Mouse (Mus musculus) left cerebral cortex, adult 11 months (tissue): Measurements from ENCODE around the gene Pdlim7.

Experiments
- DNase-seq: peaks from one replicate; pipeline ENCODE4 v3.0.0; 2022; ENCODE audit warnings: low spot score

Gene Pdlim7

DNA sequence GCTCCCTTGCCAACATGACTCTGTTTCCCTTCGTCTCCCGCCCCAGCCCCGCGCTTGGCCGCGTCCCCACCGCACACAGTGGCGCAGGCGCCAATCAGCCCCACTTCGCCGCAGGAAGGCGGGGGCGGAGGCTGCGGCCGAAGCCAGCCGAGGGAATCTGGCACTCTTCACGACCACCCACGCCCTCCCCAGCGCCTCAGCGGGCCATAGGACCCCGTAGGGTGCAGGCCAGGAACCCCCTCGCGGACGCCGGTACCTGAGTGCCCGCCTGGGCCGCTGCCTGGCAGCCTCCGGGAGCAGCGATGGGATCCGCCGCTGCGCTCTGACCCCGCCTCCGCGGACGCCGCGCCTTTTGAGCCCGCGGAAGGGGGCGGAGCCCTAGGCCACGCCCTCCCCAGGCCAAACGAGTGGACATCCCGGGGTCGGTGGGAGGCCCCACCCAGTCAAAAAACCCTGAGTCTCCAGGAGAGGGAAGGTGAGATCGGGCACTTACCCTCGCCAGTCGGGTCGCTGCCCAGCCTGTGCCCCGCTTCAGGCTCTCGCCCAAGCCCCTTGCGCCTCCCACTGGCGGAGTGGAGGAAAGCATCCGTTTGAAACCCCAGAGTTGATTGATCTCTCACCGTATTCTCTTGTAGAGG is at the start of gene Pdlim7:
Gene Pdlim7 (minus strand): TSS at position 566 of the 638 bp plus-strand sequence.
- peak; percentile 73 for DNase-seq

DNA sequence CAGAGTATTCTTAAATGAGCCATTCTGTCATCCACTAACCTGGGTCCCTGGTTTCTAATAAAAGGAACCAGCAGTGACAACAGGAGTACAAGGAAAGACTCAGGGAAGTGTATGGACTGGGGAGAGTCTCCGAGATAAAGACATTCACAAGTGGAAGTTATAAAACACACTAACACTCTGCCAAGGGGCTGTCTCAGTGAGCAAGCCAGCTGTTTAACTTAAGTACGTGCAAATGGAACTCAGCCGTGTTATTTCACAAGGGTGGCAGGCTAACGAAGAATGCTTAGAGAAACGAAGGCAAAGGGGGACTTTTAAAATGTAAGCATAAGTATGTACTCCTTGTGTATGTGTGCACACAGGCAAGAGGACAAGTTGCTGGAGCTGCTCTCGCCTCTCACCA is 44.0 kb upstream of the Pdlim7 start:
- no peak for DNase-seq

DNA sequence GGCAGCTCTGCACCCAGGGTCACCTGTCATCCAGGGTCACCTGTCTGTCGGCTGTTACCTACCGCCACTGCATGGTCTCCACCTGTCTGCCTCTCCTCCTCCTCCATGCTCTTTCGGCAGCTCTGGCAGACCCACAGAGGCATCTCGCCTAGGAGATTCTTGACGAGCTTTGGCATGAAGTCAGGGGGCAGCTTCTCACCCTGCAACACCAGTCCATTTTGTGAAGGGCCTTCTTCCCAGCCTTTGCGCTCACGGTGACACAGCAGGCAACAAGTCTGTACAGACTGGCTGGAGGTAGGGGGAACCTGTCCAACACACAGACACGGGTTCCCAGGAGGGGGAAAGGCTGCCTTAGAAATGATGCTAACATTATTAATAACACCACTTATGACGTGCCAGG is 42.4 kb upstream of the Pdlim7 start:
- no peak for DNase-seq

DNA sequence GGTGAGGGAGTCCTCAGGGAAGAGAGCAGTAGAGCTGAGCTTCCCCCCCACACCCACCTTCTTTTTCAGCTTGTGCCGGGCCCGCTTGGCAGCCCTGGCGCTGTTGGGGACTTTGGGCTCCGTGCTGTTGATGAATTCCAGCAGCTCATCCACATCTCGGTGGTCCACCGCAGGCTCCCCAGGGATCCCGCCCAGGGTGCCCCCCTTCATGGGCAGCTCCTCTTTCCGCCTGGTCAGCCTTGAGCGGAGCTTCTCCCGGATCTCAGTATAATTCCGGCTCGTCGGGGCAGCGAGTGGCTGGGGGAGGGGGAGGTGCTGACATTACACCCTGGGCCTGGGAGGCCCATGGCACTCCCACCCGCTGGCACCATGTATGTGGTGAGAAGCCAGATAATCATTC is 35.6 kb upstream of the Pdlim7 start:
- no peak for DNase-seq

DNA sequence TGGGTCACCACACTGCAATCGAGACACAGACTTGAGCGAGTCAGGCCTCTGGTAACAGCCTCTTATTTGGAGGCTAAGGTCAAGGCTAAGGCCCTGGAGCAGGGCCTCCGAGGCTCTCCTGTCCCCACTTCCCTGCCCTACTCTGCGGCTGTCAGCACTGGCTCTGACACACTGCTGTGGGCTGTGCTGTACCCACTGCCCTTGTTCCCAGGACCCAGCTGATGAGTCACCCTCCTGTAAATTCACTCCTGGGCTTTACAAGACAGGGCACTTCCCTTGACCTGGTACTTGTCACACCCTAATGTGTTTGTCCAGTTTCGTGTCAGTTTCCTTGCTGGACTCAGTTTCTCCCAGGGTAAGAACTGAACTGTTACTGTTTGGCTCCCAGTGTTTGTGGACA is 35.0 kb upstream of the Pdlim7 start:
- no peak for DNase-seq

DNA sequence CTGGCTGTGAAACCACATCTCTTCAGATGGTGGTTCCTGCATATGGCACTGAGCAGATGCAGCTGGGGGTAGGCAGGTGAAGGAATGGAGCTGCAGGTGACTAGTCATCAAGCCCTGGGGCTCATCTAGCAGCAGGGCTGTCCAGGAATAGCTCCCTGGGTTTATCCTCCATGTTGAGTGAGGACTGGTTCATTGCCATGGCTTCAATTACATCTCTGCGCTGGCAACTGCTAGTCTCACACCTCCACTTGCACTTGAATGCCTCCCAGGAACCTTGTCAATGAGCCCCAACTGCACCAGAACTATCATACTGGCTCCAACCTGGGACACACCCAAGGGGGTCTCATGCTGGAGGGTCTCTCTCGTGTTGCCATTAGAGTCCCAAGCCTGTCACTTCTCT is 34.4 kb upstream of the Pdlim7 start:
- no peak for DNase-seq

DNA sequence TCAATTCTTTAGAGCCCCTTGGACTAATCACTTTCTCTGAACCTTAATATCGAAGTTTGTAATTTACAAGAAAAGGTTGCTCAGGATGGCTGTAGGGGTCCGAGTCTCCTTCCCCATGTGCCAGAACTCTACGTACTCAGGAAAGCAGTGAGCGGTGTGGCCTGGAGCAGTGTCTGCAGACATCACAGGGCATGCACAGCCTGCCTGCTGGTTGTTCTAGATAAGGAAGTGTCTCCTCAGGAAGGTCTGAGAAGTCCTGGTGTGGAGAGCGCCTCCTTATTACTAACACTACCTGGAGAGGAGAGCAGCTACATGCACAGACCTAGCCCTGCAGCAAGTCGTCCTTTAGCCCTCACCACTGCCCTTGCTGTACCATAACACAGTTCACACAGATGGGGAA is 31.3 kb upstream of the Pdlim7 start:
- DNase-seq, result no peak

DNA sequence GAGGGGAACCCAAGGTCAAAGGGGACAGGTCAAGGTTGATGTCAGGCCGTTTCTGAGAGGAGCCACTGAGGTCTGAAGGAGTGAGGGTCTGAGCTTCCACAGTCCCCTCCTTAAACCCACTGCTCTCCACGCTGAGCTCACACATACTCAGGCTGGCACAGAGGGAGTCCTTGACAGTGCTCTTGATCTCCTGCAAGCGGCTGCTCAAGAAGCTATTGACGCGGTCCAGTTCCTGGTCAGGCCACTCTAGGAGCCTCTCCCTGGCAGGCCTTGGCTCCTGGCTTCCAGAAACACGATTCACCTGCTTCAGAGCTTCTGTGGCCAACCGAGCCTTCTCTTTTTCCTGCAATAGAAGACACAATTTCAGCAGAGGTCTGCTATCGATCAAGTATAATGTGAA is 30.0 kb upstream of the Pdlim7 start:
- no peak for DNase-seq

DNA sequence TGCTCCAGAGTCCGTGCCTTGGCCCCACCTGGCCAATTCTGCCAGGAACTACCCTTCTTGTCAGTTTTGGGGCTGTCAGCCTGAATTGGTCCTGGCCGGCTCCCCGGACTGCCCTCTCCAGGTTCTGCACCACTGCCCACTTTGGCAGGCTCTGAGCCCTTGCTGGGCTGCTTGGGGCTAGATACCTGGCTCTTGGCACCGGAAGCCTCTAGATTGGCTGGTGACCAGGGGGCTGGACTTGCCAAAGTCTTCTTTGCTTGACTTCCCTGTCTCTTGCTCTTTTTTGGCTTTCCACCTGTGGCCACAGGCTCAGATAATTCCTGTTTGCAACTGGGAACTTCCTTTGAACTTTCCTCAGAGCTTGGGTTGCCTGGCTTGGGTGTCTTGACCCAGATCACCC is 29.4 kb upstream of the Pdlim7 start:
- DNase-seq, result no peak

DNA sequence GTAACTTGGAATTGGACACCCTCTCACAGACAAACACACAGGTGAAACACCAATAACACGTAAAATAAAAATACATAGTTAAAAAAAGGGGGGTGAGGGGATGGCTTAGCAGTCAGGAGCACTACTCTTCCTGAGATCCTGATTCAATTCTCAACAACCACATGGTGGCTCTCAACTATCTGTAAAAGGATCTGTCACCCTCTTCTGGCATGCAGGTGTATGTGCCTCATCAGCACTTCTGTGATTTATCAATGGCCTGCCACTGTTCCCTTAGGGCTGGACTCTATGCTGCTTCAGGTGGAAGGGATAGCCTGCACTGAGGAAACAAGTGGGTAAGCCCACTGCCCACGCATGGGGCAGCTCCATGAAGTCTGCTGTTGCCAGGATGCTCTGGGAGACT is 27.5 kb upstream of the Pdlim7 start:
- DNase-seq, result no peak

DNA sequence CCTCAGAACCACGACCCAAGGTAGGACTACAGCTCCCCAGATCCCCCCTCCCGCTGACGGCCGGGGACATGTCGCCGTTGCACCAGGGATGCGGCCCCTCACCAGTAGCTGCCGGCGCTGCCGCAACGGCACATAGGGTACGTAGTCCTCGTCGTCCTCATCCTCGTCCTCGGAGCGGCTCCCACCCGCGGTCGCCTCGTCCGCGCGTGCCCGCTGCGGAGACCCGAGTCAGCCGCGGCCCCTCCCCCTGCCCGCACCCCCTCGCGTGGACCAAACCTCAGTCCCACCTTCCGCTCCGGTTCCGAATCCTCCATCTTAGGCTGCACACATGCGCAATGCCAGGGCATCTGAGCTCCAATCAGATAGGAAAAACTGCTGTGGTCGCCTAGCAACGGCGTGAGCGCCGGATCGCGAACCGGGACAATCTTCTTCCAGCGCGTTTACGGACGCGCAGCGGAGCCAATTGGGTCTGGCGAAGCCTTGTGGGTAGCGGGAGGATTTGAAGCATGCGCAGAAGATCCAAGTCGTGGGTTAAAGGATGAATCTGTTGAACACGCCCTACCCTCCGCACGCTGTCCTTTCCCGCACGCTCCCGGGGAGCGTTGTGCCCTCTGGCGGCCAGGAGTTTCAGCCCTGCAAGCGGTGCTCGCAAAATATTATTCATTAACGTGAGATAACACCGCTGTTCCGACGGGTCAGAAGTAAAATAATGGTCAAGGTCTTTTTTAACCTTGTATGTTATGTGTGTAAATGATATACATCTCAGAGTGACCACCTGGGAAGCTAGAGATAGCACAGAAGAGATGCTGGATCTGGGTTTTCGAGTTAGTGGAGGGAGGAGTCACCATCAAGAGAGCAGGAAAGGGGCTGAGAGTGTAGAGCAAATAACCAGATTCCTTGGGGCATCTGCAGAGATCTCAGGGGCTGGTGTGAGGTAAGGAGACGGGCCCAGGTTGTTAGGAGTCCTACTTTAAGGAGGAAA is 23.0 kb upstream of the Pdlim7 start, which contains the start of gene Ddx41:
Gene Ddx41 (minus strand): TSS at position 465 of the 982 bp plus-strand sequence.
- DNase-seq, result peak; percentile 100

DNA sequence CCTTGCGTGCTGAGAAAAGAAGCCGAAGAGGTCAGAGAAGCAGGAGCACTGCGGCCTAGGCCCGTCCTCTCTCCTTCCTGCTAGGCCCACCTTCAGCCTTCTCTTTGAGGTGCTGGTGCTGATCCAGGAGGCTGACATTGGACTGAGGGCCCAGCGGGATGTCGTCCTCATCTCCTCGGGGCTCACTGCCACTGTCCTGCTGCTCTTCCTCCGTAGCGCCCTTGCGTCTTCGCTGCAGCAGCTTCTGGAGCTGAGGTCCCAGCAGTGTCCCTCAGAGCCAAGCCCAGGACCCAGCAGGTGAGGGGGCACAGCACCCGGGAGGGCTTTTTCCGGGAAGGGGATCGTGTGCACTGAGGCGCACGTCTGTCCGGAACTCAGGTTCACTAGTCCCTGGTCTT is 22.3 kb upstream of the Pdlim7 start:
- DNase-seq, result no peak

DNA sequence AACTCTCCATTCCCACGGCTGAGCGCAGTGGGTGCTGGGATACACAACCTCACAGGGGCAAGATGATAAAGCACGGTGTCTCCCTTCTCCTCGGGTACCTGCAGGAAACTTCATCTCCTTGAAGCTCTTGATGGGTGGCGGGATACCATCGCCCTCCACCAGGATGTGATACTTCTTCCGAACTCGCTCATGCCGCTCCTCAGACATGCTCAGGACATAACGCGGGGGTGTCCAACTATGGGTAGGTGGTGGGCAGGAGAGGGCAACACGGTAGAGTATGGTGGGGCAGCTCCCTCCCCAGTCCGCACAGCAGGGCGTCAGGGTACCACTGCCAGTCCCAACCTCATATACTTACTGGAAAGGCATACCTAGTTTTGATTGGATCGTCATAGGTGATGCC is 21.7 kb upstream of the Pdlim7 start:
- DNase-seq, result no peak

DNA sequence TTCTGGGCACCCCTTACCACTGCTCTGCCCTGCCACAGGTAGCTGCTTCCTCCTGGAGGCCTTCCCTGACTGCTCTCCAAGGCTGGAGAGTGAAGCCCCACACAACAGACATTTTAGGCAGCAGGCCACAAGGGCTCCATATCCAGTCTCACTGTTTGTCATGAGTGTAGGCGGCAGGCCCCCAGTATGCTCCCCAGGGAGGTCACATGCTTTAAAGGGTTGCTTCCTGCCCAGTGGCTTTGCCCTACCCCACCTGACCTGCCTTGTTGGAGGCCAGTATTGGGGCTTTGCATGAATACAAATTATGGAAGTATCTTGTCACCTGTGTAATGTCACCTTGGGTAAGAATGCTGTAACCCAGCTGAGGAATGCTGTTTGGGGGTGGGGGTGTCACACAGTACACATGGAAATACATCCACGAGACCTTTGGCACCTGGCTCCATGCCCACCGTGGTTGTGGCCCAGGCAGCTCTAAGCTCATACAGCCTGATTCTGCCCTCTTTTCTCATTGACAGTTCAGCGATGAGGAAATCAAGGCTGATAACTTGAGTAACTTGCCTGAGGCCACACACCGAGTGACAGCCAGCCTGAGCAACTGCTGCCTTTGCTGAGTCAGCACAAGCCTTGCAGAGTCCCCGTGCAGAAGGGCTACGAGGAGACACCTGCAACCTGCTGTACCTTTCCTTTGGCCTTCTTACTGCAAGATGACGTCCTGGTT is 15.9 kb upstream of the Pdlim7 start, which contains the start of gene Dok3:
Gene Dok3 (minus strand): TSS at position 99 of the 718 bp plus-strand sequence.
- no peak for DNase-seq

DNA sequence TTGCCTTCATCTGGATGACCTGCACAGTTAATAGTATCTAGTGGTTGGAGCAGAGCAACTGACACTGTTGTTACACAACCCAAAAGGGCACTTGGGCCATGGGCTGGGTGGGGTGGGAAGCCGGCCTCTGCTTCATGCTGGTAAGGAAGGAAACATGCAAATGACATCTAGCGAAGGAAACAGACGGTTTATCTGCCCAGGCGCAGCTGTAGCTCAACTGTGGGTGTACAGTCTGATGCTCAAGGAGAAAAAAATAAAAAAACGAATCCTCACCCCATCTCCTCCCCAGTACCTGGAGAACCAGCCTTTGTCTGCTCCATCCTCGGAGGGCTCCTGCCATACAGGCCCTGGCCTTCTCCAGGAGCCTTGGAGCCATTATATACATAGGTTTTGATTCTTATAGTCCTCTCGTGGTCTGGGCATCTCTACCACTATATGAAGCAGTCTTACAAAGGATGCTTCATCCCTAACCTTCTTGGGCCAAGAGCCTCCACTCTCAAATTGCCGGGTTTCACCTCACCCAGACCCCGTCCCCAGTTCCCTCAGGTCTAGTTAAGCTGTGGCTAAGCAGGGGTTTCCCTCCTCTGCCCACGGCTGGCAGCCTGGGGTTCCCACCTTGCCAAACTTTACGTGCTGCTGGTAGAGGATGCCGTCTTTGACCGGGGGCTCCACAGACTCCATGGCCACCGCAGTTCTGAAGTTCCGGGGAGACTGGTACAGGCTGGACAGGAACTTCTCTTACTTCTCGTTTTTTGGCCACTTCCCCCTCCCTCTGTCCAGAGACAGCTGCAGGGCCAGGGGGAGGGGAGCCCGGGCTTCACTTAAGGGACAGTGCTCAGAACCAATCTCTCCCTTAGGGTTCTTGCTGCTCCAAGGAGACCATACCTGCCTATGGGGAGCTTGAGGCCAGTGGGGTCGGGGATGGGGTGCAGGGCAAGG is 14.6 kb upstream of the Pdlim7 start:
- no peak for DNase-seq

DNA sequence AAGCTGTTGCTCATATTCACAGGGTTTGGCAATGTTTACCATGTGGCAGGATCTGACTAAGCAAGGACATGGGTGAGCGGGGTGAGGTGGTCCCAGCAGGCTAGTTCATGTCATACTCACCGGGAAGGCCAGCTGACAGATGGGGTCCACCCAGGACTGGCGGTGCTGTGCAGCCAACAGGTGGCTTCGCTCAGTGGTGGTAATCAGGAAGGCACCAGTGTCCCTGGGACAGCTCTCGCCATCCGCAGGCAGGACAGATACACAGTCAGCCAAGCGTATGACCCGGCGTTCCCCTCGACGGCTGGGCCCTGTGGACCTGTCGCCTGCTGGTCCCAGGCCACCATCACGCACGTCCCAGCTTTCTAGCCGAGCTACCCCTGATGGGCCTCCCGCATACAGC is 13.7 kb upstream of the Pdlim7 start:
- no peak for DNase-seq

DNA sequence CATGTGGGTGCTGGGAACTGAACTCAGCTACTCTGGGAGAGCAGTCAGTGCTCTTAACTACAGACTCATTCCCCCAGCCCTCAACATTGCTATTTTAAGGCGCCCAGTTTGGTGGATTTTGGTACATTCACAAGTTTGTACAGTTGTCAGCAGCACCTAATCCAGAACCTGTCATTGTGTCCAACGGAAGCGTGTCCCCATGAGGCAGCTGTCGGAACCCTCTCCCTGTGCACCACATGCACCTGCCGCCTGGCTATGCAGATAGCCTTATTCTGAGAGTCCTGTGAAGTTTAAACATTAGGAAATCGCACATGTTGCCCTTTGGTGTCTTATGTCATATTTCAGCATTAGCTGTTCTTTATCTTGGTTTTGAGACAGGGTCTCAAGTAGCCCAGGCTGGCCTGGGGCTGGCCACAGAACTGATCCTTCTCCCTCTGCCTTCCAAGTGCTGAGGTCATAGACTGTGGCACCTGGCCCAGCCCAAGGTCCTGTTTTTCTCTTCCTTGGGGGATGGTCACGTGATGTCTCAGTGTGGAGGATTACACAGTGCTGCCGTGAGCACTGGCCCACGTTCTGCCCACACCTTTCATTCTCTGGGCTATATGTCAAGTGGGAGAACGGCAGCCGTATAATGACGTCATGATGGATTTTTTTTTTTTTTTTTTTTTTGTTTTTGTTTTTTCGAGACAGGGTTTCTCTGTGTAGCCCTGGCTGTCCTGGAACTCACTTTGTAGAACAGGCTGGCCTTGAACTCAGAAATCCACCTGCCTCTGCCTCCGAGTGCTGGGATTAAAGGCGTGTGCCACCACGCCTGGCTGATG is 12.5 kb upstream of the Pdlim7 start:
- DNase-seq, result no peak

DNA sequence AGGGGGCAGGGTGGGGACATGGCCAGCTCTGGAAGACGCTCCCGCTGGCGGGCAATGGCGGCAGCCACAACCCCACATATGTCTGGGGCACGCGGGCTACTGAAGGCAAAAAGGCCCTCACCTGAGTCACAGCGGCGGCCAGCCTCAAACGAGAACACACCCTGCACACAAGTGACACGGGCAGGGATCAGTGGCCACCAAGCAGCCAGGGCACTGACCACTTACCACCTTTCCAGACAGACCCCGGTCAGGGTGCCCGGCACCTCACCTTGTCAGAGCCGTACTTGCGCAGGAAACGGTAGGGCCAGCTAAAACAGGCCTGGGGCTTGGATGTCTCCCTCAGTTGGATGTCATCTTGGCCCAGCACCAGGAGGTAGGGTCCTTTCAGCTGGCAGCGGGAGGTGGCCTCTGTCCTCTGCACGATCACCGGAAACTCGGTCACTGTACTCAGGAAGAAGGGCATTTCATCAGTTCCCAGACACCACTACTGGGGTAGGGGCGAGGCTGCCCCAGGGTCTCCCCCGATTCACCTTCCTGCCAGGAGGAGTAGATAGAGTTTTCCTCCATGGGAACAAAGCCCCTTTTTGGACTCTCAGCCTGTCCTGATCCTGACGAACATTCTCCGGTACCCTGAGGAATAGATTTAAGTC is 10.6 kb upstream of the Pdlim7 start:
- DNase-seq, result no peak

DNA sequence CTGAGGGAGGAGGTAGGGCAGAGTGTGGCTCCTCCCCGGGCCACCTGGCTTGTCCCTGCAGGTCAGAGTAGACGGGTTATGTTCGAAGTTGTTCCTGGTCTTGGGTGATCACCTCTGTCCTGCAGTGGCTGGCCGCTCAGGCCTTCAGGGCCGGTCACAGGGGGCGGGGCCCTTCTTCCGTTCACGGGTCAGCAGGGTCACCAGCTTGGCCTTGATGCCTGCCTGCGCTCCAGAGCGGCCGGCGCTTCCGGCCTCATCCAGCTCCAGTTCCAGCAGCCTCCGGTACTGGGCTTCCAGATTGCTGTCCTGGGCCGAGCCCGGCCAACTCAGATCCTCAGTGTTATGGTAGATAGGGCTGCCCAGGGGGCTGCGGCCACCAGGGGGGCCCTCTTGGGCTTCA is 9.8 kb upstream of the Pdlim7 start:
- DNase-seq, result no peak

DNA sequence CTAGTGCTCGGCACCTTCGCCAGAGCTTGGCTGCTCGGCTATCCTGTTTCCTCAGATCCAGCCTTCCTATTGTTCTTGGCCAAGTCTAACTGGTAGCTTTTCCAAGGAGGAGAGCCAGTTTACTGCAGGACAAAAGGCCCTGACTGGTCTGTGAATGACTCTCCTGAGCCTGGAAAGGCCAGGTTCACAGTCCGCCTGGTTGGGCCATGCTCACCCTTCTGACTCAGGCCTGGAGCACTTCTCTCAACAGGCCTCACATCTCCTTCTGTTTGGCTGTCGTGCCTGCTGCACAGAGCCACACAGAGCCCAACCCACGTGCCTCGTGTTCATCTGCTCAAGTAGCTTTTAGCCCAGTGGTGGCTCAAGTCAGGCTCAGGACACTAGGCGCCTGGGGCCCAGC is 9.3 kb upstream of the Pdlim7 start:
- no peak for DNase-seq
